Mouse (Mus musculus): ENCODE measurements around the gene Efhc1. TPM values are rescaled to one million over a fixed set of nuclear protein-coding genes. Genes with fewer than 3 reads are reported as not detected.

Efhc1 gene
- polyA plus RNA-seq, 1 experiment from 2014 or later = 1.8 TPM

GRCm38 (mm10) chr1:20951799-20952198, 373 bp downstream of the Efhc1 start:
- peak overlapping the region; percentile 68 for H3K9ac ChIP-seq (replicated peaks)
- 0 out of 2 replicates have a peak, but pooled peaks cover 11% of the 10 kb centered on the region for H3K4me1 ChIP-seq
- no peaks in the 10 kb centered on the region; the same call in 1 of the 2 replicates for H3K27me3 ChIP-seq
- peak overlapping the region; percentile 51 for H3K4me3 ChIP-seq
- ATAC-seq (ENCODE audit: low FRiP score, low read depth) = no peak; the same call in 1 of the 2 replicates
- no peaks in the 10 kb centered on the region for H3K36me3 ChIP-seq
- H3K9me3 ChIP-seq = no peaks in the 10 kb centered on the region
- peak overlapping the region; percentile 63 for H3K4me2 ChIP-seq (replicated peaks)
- H3K27ac ChIP-seq (replicated peaks) = peak overlapping the region; percentile 91
- 2% methylated on average over 16 of the region's 16 CpGs for WGBS

- no peaks in the 10 kb centered on the region for H3K36me3 ChIP-seq
- H3K4me3 ChIP-seq = no peak overlapping the region
- no peak overlapping the region for H3K4me2 ChIP-seq (replicated peaks)
- 91% methylated on average over 3 of the region's 3 CpGs for WGBS
- ATAC-seq (ENCODE audit: low FRiP score, low read depth) = no peak
- no peaks in the 10 kb centered on the region for H3K9me3 ChIP-seq
- H3K9ac ChIP-seq (replicated peaks) = no peak overlapping the region
- no peaks in the 10 kb centered on the region for H3K27me3 ChIP-seq
- H3K27ac ChIP-seq (replicated peaks) = no peak overlapping the region
- H3K4me1 ChIP-seq = 0 out of 2 replicates have a peak, but pooled peaks cover 11% of the 10 kb centered on the region
These were observed 3.5 kb downstream of the Efhc1 start for GRCm38 (mm10) chr1:20954876-20955275.

- Histone ChIP-seq H3K27me3 (no peaks in the 10 kb centered on the region), H3K4me3 (no peak overlapping the region), H3K27ac (replicated peaks) (no peak overlapping the region), H3K36me3 (no peaks in the 10 kb centered on the region), H3K4me1 (no peaks in the 10 kb centered on the region), H3K4me2 (replicated peaks) (no peak overlapping the region), H3K9me3 (no peaks in the 10 kb centered on the region), H3K9ac (replicated peaks) (no peak overlapping the region)
- no peak for ATAC-seq (ENCODE audit: low FRiP score, low read depth)
- WGBS = 91% methylated on average over 2 of the region's 2 CpGs
These were observed 18.2 kb downstream of the Efhc1 start for GRCm38 (mm10) chr1:20969642-20970041.

- WGBS = 94% methylated on average over 6 of the region's 6 CpGs
These were observed 22.0 kb downstream of the Efhc1 start for GRCm38 (mm10) chr1:20973389-20973788.

GRCm38 (mm10) chr1:20974341-20975135, 23.1 kb downstream of the Efhc1 start:
- Histone ChIP-seq H3K27me3 (no peaks in the 10 kb centered on the region), H3K4me2 (replicated peaks) (no peak overlapping the region), H3K9me3 (no peaks in the 10 kb centered on the region), H3K27ac (replicated peaks) (no peak overlapping the region), H3K36me3 (no peaks in the 10 kb centered on the region), H3K4me3 (no peak overlapping the region), H3K4me1 (no peaks in the 10 kb centered on the region), H3K9ac (replicated peaks) (no peak overlapping the region)
- WGBS = 81% methylated on average over 9 of the region's 9 CpGs
- no peak for ATAC-seq (ENCODE audit: low FRiP score, low read depth)

More at GRCm38 (mm10) chr1:20973389-20973788, 22.0 kb downstream of the Efhc1 start:
- no peaks in the 10 kb centered on the region for H3K9me3 ChIP-seq
- H3K4me3 ChIP-seq = no peak overlapping the region
- no peak for ATAC-seq (ENCODE audit: low FRiP score, low read depth)
- H3K27me3 ChIP-seq = no peaks in the 10 kb centered on the region
- no peak overlapping the region for H3K27ac ChIP-seq (replicated peaks)
- H3K36me3 ChIP-seq = no peaks in the 10 kb centered on the region
- no peak overlapping the region for H3K4me2 ChIP-seq (replicated peaks)
- no peak overlapping the region for H3K9ac ChIP-seq (replicated peaks)
- H3K4me1 ChIP-seq = no peaks in the 10 kb centered on the region

GRCm38 (mm10) chr1:20980553-20980952, 29.1 kb downstream of the Efhc1 start:
- Histone ChIP-seq H3K27me3 (no peaks in the 10 kb centered on the region), H3K9ac (replicated peaks) (no peak overlapping the region), H3K36me3 (no peaks in the 10 kb centered on the region), H3K9me3 (no peaks in the 10 kb centered on the region), H3K4me1 (no peaks in the 10 kb centered on the region), H3K4me2 (replicated peaks) (no peak overlapping the region), H3K27ac (replicated peaks) (no peak overlapping the region), H3K4me3 (no peak overlapping the region)
- ATAC-seq (ENCODE audit: low FRiP score, low read depth) = 0 out of 2 replicates have a peak, but pooled peaks have one; percentile 50
- WGBS = 11% methylated on average over 1 of the region's 1 CpGs

GRCm38 (mm10) chr1:20981764-20982163, 30.3 kb downstream of the Efhc1 start:
- Histone ChIP-seq H3K36me3 (no peaks in the 10 kb centered on the region), H3K27me3 (no peaks in the 10 kb centered on the region), H3K9me3 (no peaks in the 10 kb centered on the region), H3K27ac (replicated peaks) (no peak overlapping the region), H3K9ac (replicated peaks) (no peak overlapping the region), H3K4me3 (no peak overlapping the region), H3K4me2 (replicated peaks) (no peak overlapping the region), H3K4me1 (no peaks in the 10 kb centered on the region)
- ATAC-seq (ENCODE audit: low FRiP score, low read depth) = no peak
- 90% methylated on average over 6 of the region's 6 CpGs for WGBS

- Histone ChIP-seq H3K4me2 (replicated peaks) (no peak overlapping the region), H3K27ac (replicated peaks) (no peak overlapping the region), H3K4me1 (no peaks in the 10 kb centered on the region), H3K9ac (replicated peaks) (no peak overlapping the region), H3K27me3 (no peaks in the 10 kb centered on the region), H3K4me3 (no peak overlapping the region), H3K9me3 (no peaks in the 10 kb centered on the region), H3K36me3 (no peaks in the 10 kb centered on the region)
- ATAC-seq (ENCODE audit: low FRiP score, low read depth) = no peak; the same call in 1 of the 2 replicates
- WGBS = 79% methylated on average over 2 of the region's 2 CpGs
These were observed 32.7 kb downstream of the Efhc1 start for GRCm38 (mm10) chr1:20984103-20984502.

- WGBS = 46% methylated on average over 4 of the region's 4 CpGs
- Histone ChIP-seq H3K4me2 (replicated peaks) (no peak overlapping the region), H3K9me3 (no peaks in the 10 kb centered on the region), H3K36me3 (no peaks in the 10 kb centered on the region), H3K4me3 (no peak overlapping the region), H3K4me1 (no peaks in the 10 kb centered on the region), H3K9ac (replicated peaks) (no peak overlapping the region), H3K27me3 (no peaks in the 10 kb centered on the region), H3K27ac (replicated peaks) (no peak overlapping the region)
- no peak; the same call in 1 of the 2 replicates for ATAC-seq (ENCODE audit: low FRiP score, low read depth)
These were observed 33.2 kb downstream of the Efhc1 start for GRCm38 (mm10) chr1:20984582-20984981.

GRCm38 (mm10) chr1:20986378-20987056, 35.1 kb downstream of the Efhc1 start:
- Histone ChIP-seq H3K9ac (replicated peaks) (no peak overlapping the region), H3K4me3 (no peak overlapping the region), H3K4me1 (no peaks in the 10 kb centered on the region), H3K36me3 (no peaks in the 10 kb centered on the region), H3K9me3 (no peaks in the 10 kb centered on the region), H3K27ac (replicated peaks) (no peak overlapping the region), H3K4me2 (replicated peaks) (no peak overlapping the region), H3K27me3 (no peaks in the 10 kb centered on the region)
- WGBS = 64% methylated on average over 10 of the region's 10 CpGs
- ATAC-seq (ENCODE audit: low FRiP score, low read depth) = no peak

- H3K27ac ChIP-seq (replicated peaks) = no peak overlapping the region
- no peaks in the 10 kb centered on the region for H3K36me3 ChIP-seq
- H3K4me3 ChIP-seq = no peak overlapping the region
- ATAC-seq (ENCODE audit: low FRiP score, low read depth) = no peak
- no peaks in the 10 kb centered on the region for H3K4me1 ChIP-seq
- H3K9me3 ChIP-seq = no peaks in the 10 kb centered on the region
- no peak overlapping the region for H3K9ac ChIP-seq (replicated peaks)
- H3K27me3 ChIP-seq = no peaks in the 10 kb centered on the region
- WGBS = 92% methylated on average over 11 of the region's 11 CpGs
- no peak overlapping the region for H3K4me2 ChIP-seq (replicated peaks)
These were observed 38.1 kb downstream of the Efhc1 start for GRCm38 (mm10) chr1:20989461-20990083.

GRCm38 (mm10) chr1:20993690-20994089, 42.3 kb downstream of the Efhc1 start:
- no peak for ATAC-seq (ENCODE audit: low FRiP score, low read depth)
- peaks cover 5% of the 10 kb centered on the region; the same call in 1 of the 2 replicates for H3K4me1 ChIP-seq
- no peaks in the 10 kb centered on the region for H3K9me3 ChIP-seq
- H3K36me3 ChIP-seq = no peaks in the 10 kb centered on the region
- no peak overlapping the region for H3K4me2 ChIP-seq (replicated peaks)
- H3K4me3 ChIP-seq = no peak overlapping the region
- H3K27ac ChIP-seq (replicated peaks) = no peak overlapping the region
- 87% methylated on average over 3 of the region's 3 CpGs for WGBS
- no peaks in the 10 kb centered on the region for H3K27me3 ChIP-seq
- H3K9ac ChIP-seq (replicated peaks) = no peak overlapping the region
